Mouse (Mus musculus) cerebellum, adult 9-11 months (tissue): ENCODE measurements around the gene Gm13279.
"Not testable (repeated sequence)": the region's sequence is repeated elsewhere in the genome, so short reads cannot be mapped to it uniquely, and the experiment has no call there.

Experiments used
- DNase-seq: peaks from one replicate; pipeline ENCODE4 v3.0.0; 2022

The Gm13279 gene

GRCm38 (mm10) chr4:88799365-88799764 is 2.2 kb downstream of the Gm13279 start, which contains the start of gene Gm13285:
TSS of gene Gm13285 (plus strand) at chr4:88799665.
- DNase-seq = not testable (repeated sequence)

DNA sequence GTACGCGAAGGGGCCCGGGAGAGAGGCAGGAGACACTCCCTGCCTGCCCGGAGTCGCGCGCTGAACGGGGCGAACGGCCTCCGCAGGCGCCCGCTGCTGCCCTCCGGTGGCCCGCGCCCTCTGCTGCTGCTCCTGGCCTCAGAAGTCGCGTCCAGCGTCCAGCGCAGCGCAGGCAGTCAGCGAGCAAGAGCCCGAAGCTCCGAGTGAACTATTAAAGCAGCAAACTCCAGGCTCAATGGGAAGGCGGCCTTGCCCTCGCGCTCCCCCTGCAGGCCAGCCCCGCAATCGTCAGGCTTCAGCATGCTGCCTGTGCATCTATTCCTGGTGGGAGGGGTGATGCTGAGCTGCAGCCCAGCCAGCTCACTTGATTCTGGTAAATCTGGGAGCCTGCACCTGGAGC is 5.8 kb downstream of the Gm13279 start, which contains the start of gene Gm13287:
Gene Gm13287 (plus strand): TSS at position 301 of the 400 bp plus-strand sequence.
- not testable (repeated sequence) for DNase-seq

- not testable (repeated sequence) for DNase-seq
These were observed 8.0 kb downstream of the Gm13279 start, which contains the start of gene Gm13288 for GRCm38 (mm10) chr4:88805231-88805630. TSS of gene Gm13288 (plus strand) at chr4:88805531.

DNA sequence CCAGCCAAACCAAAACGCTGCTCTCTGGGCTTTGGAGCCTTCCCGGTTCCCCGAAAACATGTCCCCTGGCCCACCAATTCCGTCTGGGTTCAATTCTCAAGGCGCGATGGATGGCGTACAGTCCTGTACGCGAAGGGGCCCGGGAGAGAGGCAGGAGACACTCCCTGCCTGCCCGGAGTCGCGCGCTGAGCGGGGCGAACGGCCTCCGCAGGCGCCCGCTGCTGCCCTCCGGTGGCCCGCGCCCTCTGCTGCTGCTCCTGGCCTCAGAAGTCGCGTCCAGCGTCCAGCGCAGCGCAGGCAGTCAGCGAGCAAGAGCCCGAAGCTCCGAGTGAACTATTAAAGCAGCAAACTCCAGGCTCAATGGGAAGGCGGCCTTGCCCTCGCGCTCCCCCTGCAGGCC is 8.6 kb downstream of the Gm13279 start:
- peak; percentile 44 for DNase-seq

- DNase-seq = no peak
These were observed 18.7 kb downstream of the Gm13279 start, which contains the start of gene Ifna7 for GRCm38 (mm10) chr4:88815928-88816327. TSS of gene Ifna7 (plus strand) at chr4:88816228.

DNA sequence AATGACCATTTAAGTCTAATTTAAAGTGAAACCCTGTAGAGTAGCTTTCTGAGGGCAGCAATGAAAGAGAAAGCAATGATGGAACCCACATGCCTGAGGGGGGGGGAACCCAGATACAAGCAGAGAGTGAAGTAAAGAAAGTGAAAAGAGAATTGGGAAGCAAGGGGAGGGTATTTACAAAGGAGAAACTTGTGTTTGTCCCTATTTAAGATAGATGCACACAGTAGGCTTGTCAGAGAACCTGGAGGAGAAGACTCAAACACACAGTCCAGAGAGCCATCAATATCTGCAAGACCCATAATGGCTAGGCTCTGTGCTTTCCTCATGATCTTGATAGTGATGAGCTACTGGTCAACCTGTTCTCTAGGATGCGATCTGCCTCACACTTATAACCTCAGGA is 22.5 kb downstream of the Gm13279 start, which contains the start of gene Ifna11:
Gene Ifna11 (plus strand): TSS at position 301 of the 400 bp plus-strand sequence.
- DNase-seq = no peak

GRCm38 (mm10) chr4:88822995-88823394 is 25.8 kb downstream of the Gm13279 start:
- DNase-seq = no peak

DNA sequence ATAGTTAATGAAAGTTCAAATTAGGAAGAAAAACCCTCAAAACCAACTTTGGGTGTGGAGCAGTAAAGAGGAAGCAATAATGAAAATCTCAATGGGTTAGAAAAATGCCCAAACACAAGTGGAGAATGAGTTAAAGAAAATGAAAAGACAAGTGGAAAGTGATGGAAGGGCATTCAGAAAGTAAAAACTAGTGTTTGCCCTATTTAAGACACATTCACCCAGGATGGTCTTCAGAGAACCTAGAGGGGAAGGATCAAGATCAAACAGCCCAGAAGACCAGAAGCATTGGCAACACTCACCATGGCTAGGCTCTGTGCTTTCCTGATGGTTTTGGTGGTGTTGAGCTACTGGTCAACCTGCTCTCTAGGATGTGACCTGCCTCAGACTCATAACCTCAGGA is 29.9 kb downstream of the Gm13279 start, which contains the start of gene Ifna6:
Gene Ifna6 (plus strand): TSS at position 301 of the 400 bp plus-strand sequence.
- DNase-seq = not testable (repeated sequence)

DNA sequence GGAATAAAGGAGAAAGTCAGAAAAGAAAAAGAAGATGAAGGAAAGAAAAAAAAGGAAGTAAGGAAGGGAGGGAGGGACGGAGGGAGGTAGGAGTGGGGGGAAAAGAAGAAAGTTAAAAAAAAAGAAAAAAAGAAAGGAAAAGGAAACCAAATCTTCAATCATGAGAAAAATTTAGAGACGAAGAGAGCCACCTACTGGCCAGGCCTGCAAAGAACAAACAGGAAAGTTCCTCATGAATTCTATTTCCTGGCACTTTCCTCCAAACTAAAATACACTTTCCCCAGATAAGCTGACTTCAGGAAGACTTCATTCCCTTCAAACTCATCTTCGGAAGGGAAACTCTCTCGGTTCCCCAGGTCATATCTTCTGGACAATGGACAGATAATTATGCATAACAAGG is 33.3 kb downstream of the Gm13279 start:
- no peak for DNase-seq

GRCm38 (mm10) chr4:88835225-88835624 is 38.0 kb downstream of the Gm13279 start, which contains the start of gene Ifna5:
TSS of gene Ifna5 (plus strand) at chr4:88835525.
- DNase-seq = not testable (repeated sequence)

DNA sequence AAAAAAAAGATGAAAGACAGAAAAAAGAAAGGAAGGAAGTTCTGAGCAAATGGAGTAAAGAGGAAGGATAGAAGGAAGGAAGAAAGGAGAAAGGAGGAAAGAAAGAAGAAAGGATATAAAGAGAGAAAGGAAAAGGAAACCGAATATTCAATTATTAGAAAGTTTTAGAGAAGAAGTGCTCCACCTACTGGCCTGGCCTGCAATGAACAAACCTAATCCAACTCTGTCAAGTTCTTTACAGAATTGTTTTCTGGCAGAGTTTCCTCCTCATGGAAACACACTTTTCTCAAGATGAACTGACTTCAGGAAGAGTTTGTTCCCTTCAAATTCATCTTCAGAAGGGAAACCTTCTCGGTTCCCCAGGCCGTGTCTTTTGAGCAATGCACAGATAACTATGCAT is 41.6 kb downstream of the Gm13279 start:
- DNase-seq = no peak

DNA sequence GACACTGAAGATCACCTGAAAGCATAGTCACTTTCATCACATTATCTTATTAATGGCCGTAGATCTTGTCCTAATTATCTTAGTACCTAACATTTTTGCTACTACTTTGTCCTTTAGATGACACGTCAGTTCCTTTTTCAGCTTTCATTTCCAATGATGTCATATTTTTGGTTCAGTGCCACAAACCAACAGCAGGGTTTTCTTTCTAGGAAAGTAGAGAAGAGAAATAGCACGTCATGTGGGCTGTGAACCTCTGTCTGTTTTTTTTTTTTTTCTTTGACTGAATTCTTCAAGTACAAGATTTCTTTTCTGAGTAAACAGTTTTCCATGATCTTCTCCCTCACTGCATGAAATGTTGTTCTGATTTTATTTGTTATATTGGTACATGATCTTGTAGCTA is 42.9 kb downstream of the Gm13279 start:
- no peak for DNase-seq

- no peak for DNase-seq
These were observed 44.3 kb downstream of the Gm13279 start, which contains the start of gene Ifna4 for GRCm38 (mm10) chr4:88841438-88841911. TSS of gene Ifna4 (plus strand) at chr4:88841861.

GRCm38 (mm10) chr4:88845334-88845733 is 48.1 kb downstream of the Gm13279 start:
- no peak for DNase-seq
